Mouse (Mus musculus) cerebellum, postnatal 25 days (tissue): ENCODE data around the gene Prdm12.

Experiments
- DNase-seq, 2 experiments: peaks; one replicate each; pipeline ENCODE4 v3.0.0; 2021; ENCODE audit warnings: mixed read lengths in 2 of 2

Prdm12 gene

DNA sequence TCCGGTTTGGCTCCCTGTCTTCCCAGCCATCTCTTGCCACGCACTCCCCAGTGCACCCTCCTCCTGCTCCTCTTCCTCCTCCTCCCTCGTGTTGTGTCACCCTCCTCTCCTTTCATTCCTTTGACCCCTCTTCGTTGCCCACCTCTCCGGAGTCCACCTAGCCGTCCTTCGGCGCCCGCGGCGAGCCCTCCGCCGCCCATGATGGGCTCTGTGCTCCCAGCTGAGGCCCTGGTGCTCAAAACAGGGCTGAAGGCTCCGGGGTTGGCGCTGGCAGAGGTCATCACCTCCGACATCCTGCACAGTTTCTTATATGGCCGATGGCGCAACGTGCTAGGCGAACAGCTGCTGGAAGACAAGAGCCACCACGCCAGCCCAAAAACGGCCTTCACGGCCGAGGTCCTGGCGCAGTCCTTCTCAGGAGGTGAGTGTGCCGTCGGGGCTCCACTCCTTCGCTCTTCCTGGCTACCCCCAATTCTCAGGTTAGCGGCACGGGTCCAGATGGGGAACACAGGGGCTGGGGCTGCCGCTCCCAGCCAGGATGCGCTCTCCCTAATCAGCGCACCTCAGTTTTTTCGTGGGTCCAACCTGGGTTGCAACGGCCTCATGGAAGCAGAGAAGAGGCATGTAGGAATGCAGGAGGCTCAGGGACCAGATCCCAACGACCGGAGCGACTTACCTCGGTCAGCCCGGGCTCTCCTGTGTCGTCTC lies at the start of gene Prdm12:
Gene Prdm12 (plus strand): TSS at position 137 of the 708 bp plus-strand sequence.
- no peak for DNase-seq

GRCm38 (mm10) chr2:31591799-31592484 lies 47.9 kb upstream of the Prdm12 start:
- DNase-seq, result no peak

- no peak for DNase-seq
Observed at GRCm38 (mm10) chr2:31607555-31607954, 32.3 kb upstream of the Prdm12 start.

DNA sequence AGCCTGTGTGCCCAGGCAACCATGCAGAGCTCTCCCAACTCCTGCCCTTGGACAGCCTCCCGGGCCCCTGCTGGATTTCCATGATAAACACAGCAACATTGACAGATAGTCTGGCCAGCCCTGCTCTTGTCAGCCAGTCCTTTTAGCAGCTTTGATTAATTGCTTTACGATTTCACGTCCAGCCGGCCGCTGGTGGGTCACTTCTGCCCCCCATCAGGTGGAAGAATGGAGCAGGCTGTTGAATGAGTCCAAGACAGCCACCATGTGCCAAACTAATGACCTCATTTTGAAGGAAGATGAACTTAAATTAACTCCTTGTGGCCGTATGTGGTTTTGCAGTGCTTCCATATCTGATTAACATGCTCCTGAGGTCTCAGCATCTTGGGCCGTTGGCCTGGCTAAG lies 30.0 kb upstream of the Prdm12 start:
- peak; percentile 53 to 68 for DNase-seq

GRCm38 (mm10) chr2:31610922-31611321 lies 28.9 kb upstream of the Prdm12 start:
- DNase-seq, result no peak

GRCm38 (mm10) chr2:31611400-31611799 lies 28.4 kb upstream of the Prdm12 start:
- DNase-seq, result no peak

DNA sequence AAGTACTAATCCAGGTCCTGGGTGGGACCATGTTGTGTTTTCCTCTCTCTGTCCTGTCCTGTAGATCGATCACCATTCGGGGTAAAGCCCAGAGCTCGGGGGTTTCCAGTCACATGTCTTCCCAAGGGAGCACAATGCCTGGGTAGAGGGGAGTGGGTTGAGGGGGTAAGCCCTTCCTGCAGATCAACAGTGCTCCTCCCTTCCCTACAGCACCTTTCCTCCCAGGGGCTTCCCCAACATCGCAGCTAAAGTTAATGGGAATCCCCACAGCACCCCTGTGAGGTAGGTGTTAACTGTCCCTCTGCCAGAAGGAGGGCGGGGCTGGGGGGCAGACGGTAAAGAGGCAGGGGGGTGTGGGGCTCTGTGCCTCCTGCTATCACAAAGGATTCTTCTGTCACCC lies 27.2 kb upstream of the Prdm12 start:
- no peak for DNase-seq

GRCm38 (mm10) chr2:31613781-31614180 lies 26.1 kb upstream of the Prdm12 start:
- DNase-seq, result no peak

DNA sequence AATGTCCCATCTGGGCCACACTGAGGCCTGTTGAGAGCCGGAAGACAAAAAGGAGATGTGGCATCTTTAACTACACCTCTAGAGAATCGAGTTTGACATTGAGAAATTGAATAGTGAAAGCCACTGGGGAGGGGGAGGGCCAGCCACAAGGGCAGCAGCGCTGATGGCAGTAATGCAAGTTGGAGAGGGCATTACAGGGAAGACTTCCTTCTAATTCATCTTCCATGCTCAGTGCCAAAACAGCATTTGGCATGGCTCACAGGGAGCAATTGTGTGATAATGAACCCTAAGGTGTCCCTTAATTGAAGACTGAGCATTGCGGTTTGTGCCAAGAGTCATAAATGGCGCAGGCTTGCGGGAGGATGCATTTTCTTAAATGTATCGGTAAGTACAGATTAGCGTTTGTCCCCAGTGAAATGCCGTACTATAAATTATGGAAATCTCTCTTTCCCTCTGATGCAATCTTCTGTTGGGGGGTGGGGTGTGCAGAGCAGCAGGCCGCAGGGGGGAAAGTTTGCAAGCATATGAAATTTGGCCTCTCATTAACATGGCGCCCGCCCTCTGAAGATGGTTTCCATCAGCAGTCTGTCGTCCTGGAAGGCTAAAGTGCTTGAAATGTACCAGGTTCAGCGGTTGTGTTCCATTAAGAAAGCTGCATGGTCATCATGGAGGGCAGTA lies 21.2 kb upstream of the Prdm12 start:
- peak in 1 of 2 experiments; percentile 42 for DNase-seq

DNA sequence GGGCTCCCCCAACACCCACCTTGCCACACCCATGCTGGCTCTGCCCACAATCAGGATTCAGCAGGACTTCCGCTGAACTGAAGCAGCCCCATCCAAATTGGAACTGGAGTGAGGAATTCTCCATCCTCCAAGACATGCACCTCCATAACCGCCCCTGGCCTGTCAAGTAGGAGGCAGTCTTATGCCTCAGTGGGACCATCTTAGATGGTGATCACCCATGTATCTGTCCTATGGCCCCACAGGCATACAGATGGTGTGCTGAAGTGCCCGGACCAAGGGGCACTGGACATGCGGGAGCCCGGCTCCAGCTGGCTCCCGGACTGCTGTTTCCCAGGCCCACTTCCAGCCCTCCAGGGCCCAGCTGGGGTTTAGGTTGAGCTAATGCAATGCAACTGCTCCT lies 20.6 kb upstream of the Prdm12 start:
- no peak for DNase-seq

DNA sequence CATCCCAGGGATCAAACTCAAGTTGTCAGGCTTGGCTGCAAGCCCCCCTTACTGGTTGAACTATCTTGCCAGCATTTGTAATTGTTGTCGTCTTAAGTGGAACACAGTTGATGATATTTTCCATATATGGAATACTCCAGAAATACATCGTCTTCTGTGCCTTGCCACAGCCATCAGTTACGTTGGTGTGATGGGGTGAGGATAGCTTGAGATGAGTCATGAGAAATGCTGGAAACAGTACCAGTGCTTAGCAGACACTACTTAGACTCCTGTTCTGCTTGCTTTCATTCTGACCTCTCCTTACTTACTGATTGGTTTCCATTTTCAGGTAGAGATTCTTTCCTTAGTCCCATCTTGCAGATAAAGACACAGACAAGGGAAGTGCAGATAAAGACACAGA lies 6.3 kb upstream of the Prdm12 start:
- no peak for DNase-seq

- no peak for DNase-seq
Observed at GRCm38 (mm10) chr2:31635281-31636137, 4.3 kb upstream of the Prdm12 start.

- DNase-seq, result peak in 1 of 2 experiments; percentile 26
Observed at GRCm38 (mm10) chr2:31636138-31636741, 3.6 kb upstream of the Prdm12 start.

- no peak for DNase-seq
Observed at GRCm38 (mm10) chr2:31636742-31637141, 3.1 kb upstream of the Prdm12 start.

DNA sequence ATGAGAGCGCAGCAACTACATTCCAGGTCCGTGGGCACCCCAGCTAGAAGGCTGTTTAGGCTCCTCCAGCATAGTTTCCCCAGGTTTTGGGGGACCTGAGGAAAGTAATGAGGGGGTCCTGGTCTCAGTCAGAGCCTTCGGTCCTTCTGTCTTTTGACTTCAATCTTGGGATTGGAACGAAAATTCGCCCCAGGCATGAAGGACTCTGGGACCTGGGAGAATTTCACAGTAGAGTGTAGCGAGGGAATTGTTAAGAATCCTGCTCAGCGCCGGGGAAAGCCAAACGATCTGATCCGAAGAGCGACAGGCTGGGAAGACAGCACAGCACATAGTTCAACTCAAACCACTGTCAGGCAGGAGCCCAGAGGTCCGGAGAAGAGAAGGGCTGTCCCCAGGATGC lies 2.5 kb upstream of the Prdm12 start:
- no peak for DNase-seq

DNA sequence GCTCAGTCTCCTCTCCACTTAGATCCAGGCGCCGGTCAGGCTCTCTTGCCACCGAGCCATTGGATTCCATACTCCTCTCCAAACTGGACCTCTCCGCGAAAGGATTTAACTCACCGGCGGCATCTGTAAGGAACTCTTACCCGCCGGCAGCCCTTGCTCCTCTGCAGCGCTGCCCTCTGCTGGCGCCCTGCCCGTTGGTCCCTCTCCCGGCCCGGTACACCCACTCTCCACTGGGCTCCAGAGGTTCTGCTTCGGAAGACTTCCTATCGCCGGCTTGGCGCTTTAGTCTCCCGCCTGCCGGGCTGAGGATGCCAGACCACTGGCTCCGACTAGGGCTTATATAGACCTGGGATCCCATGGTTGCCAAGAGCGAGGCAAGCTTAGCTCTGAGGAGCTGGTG lies 2.0 kb upstream of the Prdm12 start:
- peak; percentile 31 to 51 for DNase-seq

DNA sequence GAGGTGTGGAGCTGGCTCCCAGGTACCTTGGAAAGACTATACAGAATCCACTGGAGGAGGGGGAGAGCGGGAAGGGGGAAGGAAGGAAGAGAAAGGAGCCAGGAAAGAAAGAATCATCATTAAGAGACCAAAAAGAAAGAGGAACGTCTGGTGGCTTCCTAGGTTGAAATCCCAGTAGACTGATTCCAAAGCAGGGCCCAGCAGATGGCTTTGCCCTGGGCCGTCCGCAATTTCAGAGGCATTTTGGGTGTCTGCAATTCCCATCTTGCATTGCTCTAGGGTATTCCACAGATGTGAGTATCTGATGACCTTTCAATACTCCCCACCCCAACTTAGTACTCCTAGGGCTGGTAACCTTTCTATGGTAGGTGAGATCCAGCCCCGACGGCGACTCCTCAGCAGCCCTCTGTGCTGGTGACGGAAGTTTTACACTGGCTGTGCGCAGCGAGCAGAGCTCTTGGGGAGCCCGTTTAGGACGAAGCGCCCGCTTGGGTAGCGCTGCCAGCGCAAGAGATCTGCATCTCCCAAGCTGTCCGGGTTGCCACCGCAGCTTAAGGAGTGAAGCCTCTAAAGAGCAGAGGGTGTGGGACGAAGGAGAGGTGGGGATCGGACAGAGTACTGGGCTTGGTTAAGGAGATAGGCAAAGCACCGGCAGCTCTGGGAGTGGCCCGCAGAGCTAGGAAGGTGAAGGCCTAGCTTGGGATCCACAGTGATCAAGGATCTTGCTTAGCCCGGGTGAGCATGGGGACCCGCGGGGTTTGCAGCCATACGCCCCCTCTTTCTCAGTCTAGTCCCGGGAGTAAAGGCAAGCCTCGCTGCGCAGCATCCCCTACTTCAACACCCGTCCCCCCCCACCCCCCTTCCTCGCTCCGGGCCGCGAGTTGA lies 1.0 kb upstream of the Prdm12 start:
- DNase-seq, result no peak

DNA sequence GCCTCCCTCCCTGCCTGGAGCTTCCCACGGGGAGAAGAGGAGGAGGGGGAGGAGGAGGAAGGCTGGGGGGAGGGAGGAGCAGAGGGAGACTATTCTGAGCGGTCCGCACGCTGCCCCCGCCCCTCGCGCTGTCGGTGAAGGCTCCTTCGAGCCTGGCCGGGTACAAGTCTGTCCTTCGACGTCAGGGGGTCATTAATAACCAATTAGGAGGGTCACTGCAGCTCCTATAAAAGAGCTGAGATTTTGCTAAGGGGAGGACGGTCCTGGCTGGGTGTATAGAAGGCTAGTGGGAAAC lies 424 bp upstream of the Prdm12 start:
- no peak for DNase-seq

DNA sequence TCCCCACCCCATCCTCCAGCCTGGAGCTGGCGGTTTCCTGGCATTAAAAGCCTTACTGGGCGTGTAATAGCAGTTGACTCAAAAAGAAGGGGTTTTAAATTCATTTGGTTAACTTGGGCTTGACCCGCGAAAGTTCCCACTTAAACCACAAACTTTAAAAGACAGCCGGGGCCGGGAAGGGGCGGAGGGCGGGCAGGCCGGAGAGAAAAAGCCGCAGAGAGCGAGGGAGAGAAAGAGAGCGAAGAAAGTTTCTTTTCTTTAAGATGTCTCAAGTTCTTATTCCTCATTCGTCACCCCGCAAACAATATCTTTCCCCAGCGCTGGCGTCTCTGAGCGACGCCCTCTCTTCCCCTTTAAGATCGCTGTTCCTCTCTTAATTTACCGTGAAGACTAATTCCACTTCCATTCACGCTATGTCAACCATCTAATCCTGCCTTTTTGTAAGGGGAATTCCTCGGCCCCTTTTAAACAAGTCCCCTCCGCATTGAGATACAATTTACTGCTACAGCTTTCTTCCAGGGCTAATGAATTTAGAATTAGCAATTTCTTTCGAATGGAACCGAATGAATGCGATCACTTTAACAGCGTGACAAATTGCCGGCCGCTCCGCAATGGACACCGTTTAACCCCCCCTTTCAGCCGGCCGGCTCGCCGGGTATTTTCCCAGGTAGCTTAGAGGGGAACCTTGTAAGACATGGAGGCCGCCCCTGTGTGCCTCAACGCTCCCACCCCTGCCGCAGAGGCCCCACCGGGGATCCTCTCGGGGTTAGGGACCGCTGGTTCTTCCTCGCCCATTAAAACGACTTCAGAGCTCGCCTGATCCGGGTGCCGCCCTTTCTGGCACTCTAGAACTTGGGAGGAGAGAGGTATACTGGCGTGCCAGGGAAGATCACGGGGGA lies 1.0 kb downstream of the Prdm12 start:
- DNase-seq, result no peak

DNA sequence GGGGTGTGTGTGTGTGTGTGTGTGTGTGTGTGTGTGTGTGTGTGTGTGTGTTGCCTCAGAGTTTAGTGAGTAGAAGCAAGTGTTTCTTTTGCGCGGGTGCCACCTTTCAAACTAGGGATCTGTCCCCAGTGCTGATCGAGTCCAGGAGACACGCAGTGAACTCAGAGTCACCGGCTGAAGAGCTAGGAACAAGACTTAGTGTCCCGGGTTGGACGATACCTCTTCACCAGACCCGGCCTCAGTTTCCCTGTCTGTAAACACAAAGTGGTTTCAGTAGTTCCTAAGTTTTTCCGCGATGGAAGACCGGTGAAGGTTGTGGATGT lies 1.6 kb downstream of the Prdm12 start:
- no peak for DNase-seq

GRCm38 (mm10) chr2:31641929-31642328 lies 2.1 kb downstream of the Prdm12 start:
- no peak for DNase-seq
